Mouse (Mus musculus) stomach, postnatal 0 days (tissue): ENCODE data around the gene Sec22b. TPM values are rescaled to one million over a fixed set of nuclear protein-coding genes. Genes with fewer than 3 reads are reported as not detected.

Experiments
- ATAC-seq: fragments of 200-750 bp; cut with Nextera tagmentation; 2 replicates; pipeline ENCODE4 v1.8.0; 2017; ENCODE audit not compliant: low FRiP score, low TSS enrichment
- DNase-seq: peaks from one replicate; pipeline ENCODE4 v3.0.0-alpha.2; 2016; ENCODE audit warnings: low spot score
- H3K27ac ChIP-seq: fragments of 300-500 bp; sonication (generic); replicated peaks from 2 replicates; pipeline ENCODE4 v1.5.1; 2014; ENCODE audit warnings: mild to moderate bottlenecking, control low read depth
- H3K27me3 ChIP-seq: fragments of 300-500 bp; sonication (generic); 2 replicates; pipeline ENCODE4 v1.6.1; 2014; ENCODE audit warnings: low read length; ENCODE audit not compliant: control insufficient read depth, insufficient read depth
- H3K36me3 ChIP-seq: fragments of 300-500 bp; sonication (generic); 2 replicates; pipeline ENCODE4 v1.6.1; 2014; ENCODE audit warnings: low read length, mixed read lengths; ENCODE audit not compliant: control insufficient read depth, insufficient read depth
- H3K4me1 ChIP-seq: fragments of 300-500 bp; sonication (generic); replicated peaks from 2 replicates; pipeline ENCODE4 v1.6.1; 2014; ENCODE audit warnings: antibody characterized with exemption; ENCODE audit not compliant: control insufficient read depth, insufficient read depth
- H3K4me2 ChIP-seq: fragments of 300-500 bp; sonication (generic); replicated peaks from 2 replicates; pipeline ENCODE4 v1.6.1; 2014; ENCODE audit warnings: low read depth, mild to moderate bottlenecking, control low read depth, moderate library complexity
- H3K4me3 ChIP-seq: fragments of 300-500 bp; sonication (generic); 2 replicates; pipeline ENCODE4 v1.5.1; 2014; ENCODE audit warnings: low read depth, low read length, control low read depth
- H3K9ac ChIP-seq: fragments of 300-500 bp; sonication (generic); 2 replicates; pipeline ENCODE4 v1.6.1; 2014; ENCODE audit warnings: mild to moderate bottlenecking, low read length, control low read depth, mixed read lengths
- H3K9me3 ChIP-seq: fragments of 300-500 bp; sonication (generic); 2 replicates; pipeline ENCODE4 v1.6.1; 2016; ENCODE audit warnings: low read length; ENCODE audit not compliant: control insufficient read depth
- CTCF ChIP-seq: IDR thresholded peaks from 2 replicates; pipeline ENCODE4 v1.5.1; 2016; ENCODE audit warnings: antibody characterized with exemption, low read depth, mild to moderate bottlenecking, moderate library complexity
- EP300 ChIP-seq: optimal IDR thresholded peaks from 2 replicates; pipeline ENCODE3; 2016; ENCODE audit warnings: antibody characterized with exemption
- WGBS: fragments of 180-500 bp; shearing (Covaris S2); extraction: QIAGEN DNeasy Blood & Tissue Kit; methylation state at CpG from one replicate; pipeline ENCODE4 v1.1.7; 2014; 5-methylcytosine and 5-hydroxymethylcytosine counted together
- polyA plus RNA-seq: library from polyadenylated mRNA; unstranded; fragments of >200 nt; fragmentation: Nextera tagmentation; extraction: Ambion mirVana; gene quantifications from 2 replicates; pipeline ENCODE4 v1.2.1, GENCODE M21; 2015

The Sec22b gene
- polyA plus RNA-seq, 1 experiment from 2014 or later: 90.6 TPM

DNA sequence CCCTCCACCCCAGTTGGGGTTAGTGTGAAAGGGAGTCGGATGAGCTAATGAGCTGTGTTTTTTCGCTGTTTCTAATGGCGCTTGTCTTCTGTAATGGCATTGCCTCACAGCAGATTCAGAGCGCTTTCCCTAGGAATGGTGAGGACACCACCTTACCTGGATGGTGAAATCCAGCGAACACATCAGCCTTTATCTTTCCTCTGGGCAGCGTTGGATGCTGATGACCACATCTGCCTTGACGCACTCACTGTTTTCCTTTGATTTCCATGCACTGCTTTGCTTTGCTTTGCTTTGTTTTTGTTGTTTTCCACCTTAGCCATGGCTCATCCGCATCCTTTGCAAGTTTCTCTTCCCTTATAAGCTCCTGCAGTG lies 29.8 kb downstream of the Sec22b start:
- no peak for ATAC-seq
- TF ChIP-seq EP300 (no peak), CTCF (no peak)
- Histone ChIP-seq H3K27me3 (no peaks in the 10 kb centered on the region), H3K4me1 (no peaks in the 10 kb centered on the region), H3K9me3 (no peaks in the 10 kb centered on the region), H3K36me3 (no peaks in the 10 kb centered on the region), H3K9ac (no peak overlapping the region), H3K4me2 (no peak overlapping the region), H3K4me3 (no peak overlapping the region), H3K27ac (no peak overlapping the region)
- 84% methylated on average over 8 of the region's 8 CpGs for WGBS
- no peak for DNase-seq

DNA sequence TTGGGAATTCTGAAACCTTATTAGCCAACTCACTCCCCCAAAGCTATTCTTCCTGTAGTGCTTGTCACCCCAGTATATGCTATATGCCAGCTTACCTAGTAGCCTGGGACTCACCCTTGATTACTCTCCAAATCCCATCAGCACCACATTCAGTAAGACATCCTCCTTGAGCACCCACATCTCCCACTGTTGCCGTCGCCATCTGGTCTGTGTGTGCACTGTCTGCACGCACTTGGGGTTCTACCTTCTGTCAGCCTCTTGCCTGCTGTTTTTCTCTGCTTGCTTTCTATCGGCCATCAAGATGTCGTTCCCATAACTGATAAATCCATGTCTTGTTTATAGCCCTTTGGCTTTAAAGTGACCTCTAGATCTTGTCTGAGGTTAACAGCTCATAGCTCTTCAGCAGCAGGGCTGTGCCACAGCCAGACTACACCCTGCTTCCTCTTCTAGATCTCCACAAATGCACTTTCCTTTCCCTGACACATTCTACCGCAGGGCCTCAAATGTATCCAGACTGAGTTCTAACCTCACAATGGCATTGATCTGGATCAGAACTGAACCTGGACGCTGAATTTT lies 30.4 kb downstream of the Sec22b start:
- Histone ChIP-seq H3K36me3 (no peaks in the 10 kb centered on the region), H3K4me1 (no peaks in the 10 kb centered on the region), H3K4me2 (no peak overlapping the region), H3K9me3 (no peaks in the 10 kb centered on the region), H3K9ac (no peak overlapping the region), H3K4me3 (no peak overlapping the region), H3K27me3 (no peaks in the 10 kb centered on the region), H3K27ac (no peak overlapping the region)
- DNase-seq: no peak
- ATAC-seq: no peak
- 72% methylated on average over 7 of the region's 7 CpGs for WGBS
- no peak for TF ChIP-seq CTCF
- no peak for TF ChIP-seq EP300

DNA sequence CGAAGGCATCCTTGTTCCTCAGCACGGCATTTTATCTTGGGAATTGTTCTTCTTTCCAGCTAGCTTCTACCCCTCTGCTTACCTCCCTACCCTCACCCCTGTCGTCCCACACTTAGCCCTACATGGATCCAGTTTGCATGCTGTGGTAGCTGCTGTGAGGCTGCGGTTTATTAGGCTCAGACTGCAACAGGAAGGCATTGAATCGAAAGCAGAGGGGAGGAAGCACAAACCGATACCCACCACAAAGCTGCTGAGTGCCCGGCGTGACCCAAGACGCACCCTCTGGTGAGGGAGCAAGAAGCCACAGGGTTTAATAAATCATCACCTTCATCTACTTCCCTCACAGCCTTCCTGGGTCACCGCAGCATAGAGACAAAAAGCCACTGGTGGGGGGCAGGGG lies 31.1 kb downstream of the Sec22b start:
- no peaks in the 10 kb centered on the region for H3K27me3 ChIP-seq
- H3K4me1 ChIP-seq: no peaks in the 10 kb centered on the region
- H3K27ac ChIP-seq: no peak overlapping the region
- TF ChIP-seq CTCF (no peak), EP300 (no peak)
- H3K4me3 ChIP-seq: no peak overlapping the region
- peak overlapping the region; percentile 31 for H3K4me2 ChIP-seq
- H3K9ac ChIP-seq: no peak overlapping the region
- DNase-seq (no peak), ATAC-seq (no peak)
- H3K36me3 ChIP-seq: no peaks in the 10 kb centered on the region
- no peaks in the 10 kb centered on the region for H3K9me3 ChIP-seq
- 29% methylated on average over 10 of the region's 10 CpGs for WGBS

DNA sequence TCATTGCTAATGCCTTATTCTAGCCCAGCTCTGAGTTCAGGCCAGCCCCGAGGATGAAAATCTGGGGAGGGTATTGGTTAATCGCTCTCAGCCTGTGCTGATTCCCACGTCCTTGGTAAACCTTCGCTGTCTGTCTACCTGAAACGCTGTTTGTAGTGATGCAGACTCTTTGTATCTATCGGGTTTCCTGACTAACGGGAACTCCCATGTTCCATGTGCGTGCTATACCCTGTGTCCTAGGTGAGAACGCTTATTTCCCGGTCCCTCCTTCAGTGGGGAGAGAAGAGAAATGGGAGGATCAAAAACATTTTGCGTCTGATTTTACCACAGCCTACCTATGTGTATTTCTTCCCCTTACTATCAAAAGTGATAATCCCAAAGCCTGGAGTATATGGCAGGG lies 31.8 kb downstream of the Sec22b start:
- no peak overlapping the region for H3K27ac ChIP-seq
- no peak overlapping the region for H3K4me2 ChIP-seq
- no peaks in the 10 kb centered on the region for H3K9me3 ChIP-seq
- TF ChIP-seq CTCF (no peak), EP300 (no peak)
- DNase-seq (no peak), ATAC-seq (no peak)
- no peaks in the 10 kb centered on the region for H3K36me3 ChIP-seq
- no peaks in the 10 kb centered on the region for H3K27me3 ChIP-seq
- H3K4me1 ChIP-seq: no peaks in the 10 kb centered on the region
- WGBS: 45% methylated on average over 11 of the region's 11 CpGs
- H3K9ac ChIP-seq: no peak overlapping the region
- no peak overlapping the region for H3K4me3 ChIP-seq

DNA sequence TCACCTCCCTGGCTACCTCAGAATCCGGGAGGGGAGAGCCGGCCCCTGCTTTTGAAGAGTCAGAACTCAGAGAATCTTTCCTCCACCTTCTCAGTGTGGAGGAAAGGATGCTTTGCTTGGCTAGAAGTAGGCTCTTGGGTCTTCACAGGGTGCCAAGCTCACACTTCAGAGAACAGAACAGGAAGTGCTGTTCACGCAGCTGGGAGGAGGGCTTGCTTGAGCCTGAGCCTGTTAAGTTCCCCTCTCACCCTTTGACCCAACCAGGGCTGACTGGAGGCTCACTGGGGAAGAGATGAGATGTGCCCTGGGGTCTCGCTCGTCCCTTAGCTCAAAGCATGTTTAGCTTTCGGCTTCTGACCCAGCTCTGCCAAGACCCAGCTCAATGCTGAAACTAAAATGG lies 32.3 kb downstream of the Sec22b start:
- DNase-seq (no peak), ATAC-seq (peak; percentile 41; the same call in 1 of the 2 replicates)
- no peaks in the 10 kb centered on the region for H3K4me1 ChIP-seq
- no peaks in the 10 kb centered on the region for H3K9me3 ChIP-seq
- no peak for TF ChIP-seq CTCF
- TF ChIP-seq EP300: no peak
- no peak overlapping the region for H3K9ac ChIP-seq
- whole genome bisulfite sequencing: 51% methylated on average over 6 of the region's 6 CpGs
- no peaks in the 10 kb centered on the region for H3K27me3 ChIP-seq
- no peak overlapping the region for H3K27ac ChIP-seq
- no peak overlapping the region for H3K4me3 ChIP-seq
- H3K36me3 ChIP-seq: no peaks in the 10 kb centered on the region
- no peak overlapping the region for H3K4me2 ChIP-seq

DNA sequence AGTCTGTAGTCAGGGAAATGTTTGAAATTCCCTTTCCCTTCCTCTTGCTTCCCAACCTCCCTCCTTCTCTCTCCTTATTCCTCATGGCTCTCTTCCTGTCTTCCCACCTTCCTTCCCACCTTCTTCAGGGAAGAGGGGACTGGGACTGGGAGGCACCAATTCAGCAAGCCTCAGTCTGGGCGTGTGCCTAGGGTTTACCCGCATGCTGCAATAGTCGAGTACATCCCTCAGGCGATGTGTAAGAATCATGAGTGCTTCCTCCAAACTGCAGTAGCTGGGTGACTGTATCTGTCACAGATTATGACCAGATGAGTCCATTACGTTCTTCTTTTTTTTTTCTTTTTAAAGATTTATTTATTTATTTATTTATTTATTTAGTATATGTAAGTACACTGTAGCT lies 32.8 kb downstream of the Sec22b start:
- no peak for ATAC-seq
- Histone ChIP-seq H3K27me3 (no peaks in the 10 kb centered on the region), H3K9me3 (no peaks in the 10 kb centered on the region), H3K36me3 (no peaks in the 10 kb centered on the region), H3K4me3 (no peak overlapping the region), H3K27ac (no peak overlapping the region), H3K4me2 (no peak overlapping the region), H3K9ac (no peak overlapping the region), H3K4me1 (no peaks in the 10 kb centered on the region)
- TF ChIP-seq CTCF (no peak), EP300 (no peak)
- WGBS: 74% methylated on average over 5 of the region's 5 CpGs
- DNase-seq: no peak
